Mouse (Mus musculus): ENCODE measurements around the gene Scrn1.

The Scrn1 gene

GRCm38 (mm10) chr6:54540252-54540887 is 25.9 kb downstream of the Scrn1 start:
- in situ Hi-C loops (cut with MboI; ENCODE audit: low pct_unique_long_range_greater_than_20kb in 1 of 2, low sequenced_read_pairs in 2 of 2, unreplicated experiment in 1 of 2) = no loop called here

GRCm38 (mm10) chr6:54539396-54539795 is 26.9 kb downstream of the Scrn1 start:
- in situ Hi-C loops (cut with MboI; ENCODE audit: low pct_unique_long_range_greater_than_20kb in 1 of 2, low sequenced_read_pairs in 2 of 2, unreplicated experiment in 1 of 2) = no loop called here

GRCm38 (mm10) chr6:54538773-54539173 is 27.5 kb downstream of the Scrn1 start:
- in situ Hi-C loops (cut with MboI; ENCODE audit: low pct_unique_long_range_greater_than_20kb in 1 of 2, low sequenced_read_pairs in 2 of 2, unreplicated experiment in 1 of 2) = no loop called here

GRCm38 (mm10) chr6:54537053-54537452 is 29.2 kb downstream of the Scrn1 start:
- in situ Hi-C loops (cut with MboI; ENCODE audit: low pct_unique_long_range_greater_than_20kb in 1 of 2, low sequenced_read_pairs in 2 of 2, unreplicated experiment in 1 of 2) = no loop called here

GRCm38 (mm10) chr6:54535485-54535884 is 30.8 kb downstream of the Scrn1 start:
- in situ Hi-C loops (cut with MboI; ENCODE audit: low pct_unique_long_range_greater_than_20kb in 1 of 2, low sequenced_read_pairs in 2 of 2, unreplicated experiment in 1 of 2) = no loop called here

GRCm38 (mm10) chr6:54531048-54531481 is 35.2 kb downstream of the Scrn1 start:
- in situ Hi-C loops (cut with MboI; ENCODE audit: low pct_unique_long_range_greater_than_20kb in 1 of 2, low sequenced_read_pairs in 2 of 2, unreplicated experiment in 1 of 2) = no loop called here

- in situ Hi-C loops (cut with MboI; ENCODE audit: low pct_unique_long_range_greater_than_20kb in 1 of 2, low sequenced_read_pairs in 2 of 2, unreplicated experiment in 1 of 2) = no loop called here
Observed at GRCm38 (mm10) chr6:54530182-54530581, 36.1 kb downstream of the Scrn1 start.

- in situ Hi-C loops (cut with MboI; ENCODE audit: low pct_unique_long_range_greater_than_20kb in 1 of 2, low sequenced_read_pairs in 2 of 2, unreplicated experiment in 1 of 2) = no loop called here
Observed at GRCm38 (mm10) chr6:54528666-54529065, 37.6 kb downstream of the Scrn1 start.

- in situ Hi-C loops (cut with MboI; ENCODE audit: low pct_unique_long_range_greater_than_20kb in 1 of 2, low sequenced_read_pairs in 2 of 2, unreplicated experiment in 1 of 2) = no loop called here
Observed at GRCm38 (mm10) chr6:54518758-54519157, 47.5 kb downstream of the Scrn1 start.

- in situ Hi-C loops (cut with MboI; ENCODE audit: low pct_unique_long_range_greater_than_20kb in 1 of 2, low sequenced_read_pairs in 2 of 2, unreplicated experiment in 1 of 2) = no loop called here
Observed at GRCm38 (mm10) chr6:54516512-54517134, 49.7 kb downstream of the Scrn1 start.

- in situ Hi-C loops (cut with MboI; ENCODE audit: low pct_unique_long_range_greater_than_20kb in 1 of 2, low sequenced_read_pairs in 2 of 2, unreplicated experiment in 1 of 2) = no loop called here
Observed at GRCm38 (mm10) chr6:54512256-54512655, 54.0 kb downstream of the Scrn1 start.

GRCm38 (mm10) chr6:54509264-54509663 is 57.0 kb downstream of the Scrn1 start:
- in situ Hi-C loops (cut with MboI; ENCODE audit: low pct_unique_long_range_greater_than_20kb in 1 of 2, low sequenced_read_pairs in 2 of 2, unreplicated experiment in 1 of 2) = loop anchor here (10.0 kb wide), 1 partner anchor 114 kb away; no protein-coding TSS in a partner anchor

- in situ Hi-C loops (cut with MboI; ENCODE audit: low pct_unique_long_range_greater_than_20kb in 1 of 2, low sequenced_read_pairs in 2 of 2, unreplicated experiment in 1 of 2) = loop anchor here (10.0 kb wide), 1 partner anchor 114 kb away; no protein-coding TSS in a partner anchor
Observed at GRCm38 (mm10) chr6:54508256-54508793, 58.0 kb downstream of the Scrn1 start.

GRCm38 (mm10) chr6:54507808-54508207 is 58.5 kb downstream of the Scrn1 start:
- in situ Hi-C loops (cut with MboI; ENCODE audit: low pct_unique_long_range_greater_than_20kb in 1 of 2, low sequenced_read_pairs in 2 of 2, unreplicated experiment in 1 of 2) = loop anchor here (10.0 kb wide), 1 partner anchor 113 kb away; no protein-coding TSS in a partner anchor

GRCm38 (mm10) chr6:54507002-54507401 is 59.3 kb downstream of the Scrn1 start:
- in situ Hi-C loops (cut with MboI; ENCODE audit: low pct_unique_long_range_greater_than_20kb in 1 of 2, low sequenced_read_pairs in 2 of 2, unreplicated experiment in 1 of 2) = loop anchor here (10.0 kb wide), 1 partner anchor 112 kb away; no protein-coding TSS in a partner anchor

GRCm38 (mm10) chr6:54506318-54506717 is 60.0 kb downstream of the Scrn1 start:
- in situ Hi-C loops (cut with MboI; ENCODE audit: low pct_unique_long_range_greater_than_20kb in 1 of 2, low sequenced_read_pairs in 2 of 2, unreplicated experiment in 1 of 2) = loop anchor here (10.0 kb wide), 1 partner anchor 112 kb away; no protein-coding TSS in a partner anchor

GRCm38 (mm10) chr6:54502661-54503115 is 63.6 kb downstream of the Scrn1 start:
- in situ Hi-C loops (cut with MboI; ENCODE audit: low pct_unique_long_range_greater_than_20kb in 1 of 2, low sequenced_read_pairs in 2 of 2, unreplicated experiment in 1 of 2) = loop anchor here (10.0 kb wide), 1 partner anchor 108 kb away; no protein-coding TSS in a partner anchor

GRCm38 (mm10) chr6:54496214-54496613 is 70.1 kb downstream of the Scrn1 start:
- in situ Hi-C loops (cut with MboI; ENCODE audit: low pct_unique_long_range_greater_than_20kb in 1 of 2, low sequenced_read_pairs in 2 of 2, unreplicated experiment in 1 of 2) = no loop called here

- in situ Hi-C loops (cut with MboI; ENCODE audit: low pct_unique_long_range_greater_than_20kb in 1 of 2, low sequenced_read_pairs in 2 of 2, unreplicated experiment in 1 of 2) = no loop called here
Observed at GRCm38 (mm10) chr6:54494612-54495398, 71.5 kb downstream of the Scrn1 start.
